Mouse (Mus musculus) mouse trophoblast stem cell (cell line): ENCODE measurements at regions not wholly inside any gene's neighbourhood (a gene's known extent, or its start where the extent isn't known, plus 50 kb on each side); places are given as distances from the start of the nearest gene placed in this dataset.

Source experiments
- in situ Hi-C, 2 experiments: fragments of 300-500 bp; cut with MseI, MboI; formaldehyde crosslinking; loops; 2 replicates in 1 of 2; 3 replicates in 1 of 2; pipeline ENCODE4 v1.15.1; 2025

GRCm38 (mm10) chr16:97304156-97304735 is 52.3 kb upstream of the Bace2 start:
- in situ Hi-C loops, result no loop called here
